Mouse (Mus musculus) lung, embryonic 16.5 days (tissue): Measurements from ENCODE around the gene Cnih2. TPM values are rescaled to one million over a fixed set of nuclear protein-coding genes. Genes with fewer than 3 reads are reported as not detected.

Source experiments
- ATAC-seq: fragments of 200-750 bp; cut with Nextera tagmentation; 2 replicates; pipeline ENCODE4 v1.8.0; 2017; ENCODE audit warnings: low read depth, mild to moderate bottlenecking, moderate library complexity
- H3K27ac ChIP-seq: fragments of 300-500 bp; sonication (generic); 2 replicates; pipeline ENCODE4 v1.5.1; 2014; ENCODE audit warnings: mild to moderate bottlenecking, control low read depth, low read length
- H3K27me3 ChIP-seq: fragments of 300-500 bp; sonication (generic); 2 replicates; pipeline ENCODE4 v1.6.1; 2014; ENCODE audit warnings: low read depth, low read length, mixed read lengths; ENCODE audit not compliant: control insufficient read depth, insufficient read depth
- H3K36me3 ChIP-seq: fragments of 300-500 bp; sonication (generic); 2 replicates; pipeline ENCODE4 v1.6.1; 2014; ENCODE audit warnings: low read length; ENCODE audit not compliant: control insufficient read depth, insufficient read depth
- H3K4me1 ChIP-seq: fragments of 300-500 bp; sonication (generic); replicated peaks from 2 replicates; pipeline ENCODE4 v1.6.1; 2014; ENCODE audit warnings: low read length, mixed read lengths; ENCODE audit not compliant: control insufficient read depth, insufficient read depth
- H3K4me2 ChIP-seq: fragments of 300-500 bp; sonication (generic); 2 replicates; pipeline ENCODE4 v1.6.1; 2014; ENCODE audit warnings: low read depth, low read length, control low read depth
- H3K4me3 ChIP-seq: fragments of 300-500 bp; sonication (generic); 2 replicates; pipeline ENCODE4 v1.5.1; 2014; ENCODE audit warnings: mild to moderate bottlenecking, low read length, control low read depth
- H3K9ac ChIP-seq: fragments of 300-500 bp; sonication (generic); 2 replicates; pipeline ENCODE4 v1.6.1; 2014; ENCODE audit warnings: low read length, control low read depth
- H3K9me3 ChIP-seq: fragments of 300-500 bp; sonication (generic); 2 replicates; pipeline ENCODE4 v1.6.1; 2016; ENCODE audit warnings: low read length; ENCODE audit not compliant: control insufficient read depth
- WGBS: fragments of 180-500 bp; shearing (Covaris S2); extraction: QIAGEN DNeasy Blood & Tissue Kit; methylation state at CpG from one replicate; pipeline ENCODE4 v1.1.7; 2014; 5-methylcytosine and 5-hydroxymethylcytosine counted together
- polyA plus RNA-seq: library from polyadenylated mRNA; unstranded; fragments of >200 nt; fragmentation: Nextera tagmentation; extraction: Ambion mirVana; gene quantifications from 2 replicates; pipeline ENCODE4 v1.2.1, GENCODE M21; 2015

Cnih2 gene
- 5.6 and 7.0 TPM in 2 replicates for polyA plus RNA-seq

DNA sequence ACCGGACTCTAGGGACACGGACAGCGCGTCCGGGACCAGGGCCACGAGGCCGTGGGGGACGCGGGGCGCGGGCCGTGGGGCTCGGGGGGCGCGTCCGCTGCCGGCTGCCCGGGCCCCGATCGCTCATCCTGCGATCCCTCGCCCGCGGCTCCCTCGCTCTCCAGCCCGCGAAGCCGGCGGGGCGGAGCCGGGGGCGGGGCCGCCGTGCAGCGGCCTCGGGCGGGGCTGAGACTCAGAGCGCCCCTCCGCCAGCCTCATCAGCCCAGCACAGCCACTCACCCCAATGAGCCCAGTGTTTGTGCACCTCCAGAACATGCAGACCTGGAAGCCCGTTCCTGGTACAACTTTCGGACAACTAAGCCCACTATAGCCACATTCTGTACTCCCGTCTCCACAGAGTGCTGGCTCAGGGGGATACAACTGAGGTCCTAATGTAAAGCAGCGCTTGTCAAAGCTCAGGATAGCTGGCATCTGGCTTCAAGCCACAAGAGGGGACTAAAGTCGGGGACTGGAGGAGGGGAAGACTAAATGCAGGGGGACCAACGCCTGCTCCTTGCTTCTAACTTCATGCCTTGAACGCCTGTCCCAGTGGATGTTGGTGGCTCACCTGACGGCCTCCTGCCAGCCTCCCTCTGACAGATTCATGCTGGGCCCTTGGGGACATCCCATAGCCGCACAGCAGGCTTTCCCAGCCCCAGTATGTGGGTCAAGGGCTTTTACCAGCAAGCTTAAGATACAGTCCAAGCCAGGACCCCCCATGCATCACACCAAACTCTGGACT is at the start of gene Cnih2:
Gene Cnih2 (minus strand): TSS at position 159 of the 781 bp plus-strand sequence.
- no peak within 1 kb of the TSS for H3K27ac ChIP-seq
- H3K4me1 ChIP-seq, result peaks cover 12% of the 10 kb centered on the region
- ATAC-seq, result peak; percentile 79
- peaks cover 21% of the 10 kb centered on the region for H3K36me3 ChIP-seq
- H3K9me3 ChIP-seq, result no peaks in the 10 kb centered on the region
- peak within 1 kb of the TSS; percentile 57 for H3K4me3 ChIP-seq
- peak within 1 kb of the TSS; percentile 72 for H3K9ac ChIP-seq
- peaks cover 3% of the 10 kb centered on the region; the same call in 1 of the 2 replicates for H3K27me3 ChIP-seq
- 4% methylated on average over 32 of the region's 48 CpGs for WGBS
- H3K4me2 ChIP-seq, result peak within 1 kb of the TSS; percentile 99

DNA sequence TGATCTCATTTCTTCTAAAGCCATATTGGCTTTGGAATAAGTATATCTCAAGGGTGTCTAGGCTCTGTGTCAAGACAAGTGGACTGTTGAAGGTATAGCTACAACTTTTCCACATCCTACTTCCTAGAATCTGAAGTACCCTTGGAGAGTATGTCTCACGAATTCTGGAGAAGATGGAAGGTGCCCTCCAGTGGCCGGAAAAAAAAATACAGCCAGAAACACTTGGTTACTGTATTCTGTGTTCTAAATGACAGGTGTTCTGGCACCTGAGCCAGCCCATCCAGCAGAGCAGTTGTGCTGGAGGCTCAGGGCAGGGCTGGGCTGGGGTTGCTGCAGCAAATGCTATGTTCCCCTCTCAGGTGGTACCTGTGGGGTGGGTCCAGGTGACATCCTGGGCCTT is 41.3 kb upstream of the Cnih2 start:
- H3K4me2 ChIP-seq, result no peak overlapping the region
- H3K4me1 ChIP-seq, result no peaks in the 10 kb centered on the region
- 0% methylated on average over 2 of the region's 2 CpGs for WGBS
- H3K9ac ChIP-seq, result no peak overlapping the region
- no peak overlapping the region for H3K27ac ChIP-seq
- H3K9me3 ChIP-seq, result no peaks in the 10 kb centered on the region
- peaks cover 14% of the 10 kb centered on the region; the same call in 1 of the 2 replicates for H3K36me3 ChIP-seq
- H3K27me3 ChIP-seq, result no peaks in the 10 kb centered on the region
- ATAC-seq, result peak; percentile 43; the same call in 1 of the 2 replicates
- H3K4me3 ChIP-seq, result no peak overlapping the region

GRCm38 (mm10) chr19:5131237-5131636 is 32.9 kb upstream of the Cnih2 start:
- H3K9me3 ChIP-seq, result no peaks in the 10 kb centered on the region
- H3K4me1 ChIP-seq, result no peaks in the 10 kb centered on the region
- no peaks in the 10 kb centered on the region for H3K27me3 ChIP-seq
- H3K9ac ChIP-seq, result no peak overlapping the region
- H3K4me2 ChIP-seq, result no peak overlapping the region
- no peak overlapping the region for H3K27ac ChIP-seq
- peaks cover 8% of the 10 kb centered on the region; the same call in 1 of the 2 replicates for H3K36me3 ChIP-seq
- WGBS, result 59% methylated on average over 4 of the region's 4 CpGs
- no peak overlapping the region for H3K4me3 ChIP-seq
- no peak for ATAC-seq

- Histone ChIP-seq H3K9ac (no peak overlapping the region), H3K27me3 (no peaks in the 10 kb centered on the region), H3K36me3 (peaks cover 2% of the 10 kb centered on the region; the same call in 1 of the 2 replicates), H3K27ac (no peak overlapping the region), H3K9me3 (no peaks in the 10 kb centered on the region), H3K4me3 (no peak overlapping the region), H3K4me2 (no peak overlapping the region), H3K4me1 (no peaks in the 10 kb centered on the region)
- ATAC-seq, result no peak
- WGBS, result 38% methylated on average over 1 of the region's 1 CpGs
Measured at GRCm38 (mm10) chr19:5129770-5130169, 31.4 kb upstream of the Cnih2 start.

- no peak for ATAC-seq
- no peak overlapping the region for H3K9ac ChIP-seq
- 62% methylated on average over 7 of the region's 7 CpGs for WGBS
Measured at GRCm38 (mm10) chr19:5124055-5124614, 25.8 kb upstream of the Cnih2 start.

GRCm38 (mm10) chr19:5123241-5123640 is 24.9 kb upstream of the Cnih2 start:
- Histone ChIP-seq H3K27ac (no peak overlapping the region), H3K4me3 (no peak overlapping the region), H3K36me3 (no peaks in the 10 kb centered on the region), H3K4me2 (no peak overlapping the region), H3K9ac (no peak overlapping the region), H3K9me3 (no peaks in the 10 kb centered on the region), H3K4me1 (peaks cover 3% of the 10 kb centered on the region; the same call in 1 of the 2 replicates), H3K27me3 (no peaks in the 10 kb centered on the region)
- no peak for ATAC-seq
- WGBS, result 75% methylated on average over 3 of the region's 3 CpGs

More at GRCm38 (mm10) chr19:5124055-5124614, 25.8 kb upstream of the Cnih2 start:
- Histone ChIP-seq H3K27me3 (no peaks in the 10 kb centered on the region), H3K4me1 (no peaks in the 10 kb centered on the region), H3K36me3 (no peaks in the 10 kb centered on the region), H3K4me3 (no peak overlapping the region), H3K4me2 (no peak overlapping the region), H3K9me3 (no peaks in the 10 kb centered on the region), H3K27ac (no peak overlapping the region)

DNA sequence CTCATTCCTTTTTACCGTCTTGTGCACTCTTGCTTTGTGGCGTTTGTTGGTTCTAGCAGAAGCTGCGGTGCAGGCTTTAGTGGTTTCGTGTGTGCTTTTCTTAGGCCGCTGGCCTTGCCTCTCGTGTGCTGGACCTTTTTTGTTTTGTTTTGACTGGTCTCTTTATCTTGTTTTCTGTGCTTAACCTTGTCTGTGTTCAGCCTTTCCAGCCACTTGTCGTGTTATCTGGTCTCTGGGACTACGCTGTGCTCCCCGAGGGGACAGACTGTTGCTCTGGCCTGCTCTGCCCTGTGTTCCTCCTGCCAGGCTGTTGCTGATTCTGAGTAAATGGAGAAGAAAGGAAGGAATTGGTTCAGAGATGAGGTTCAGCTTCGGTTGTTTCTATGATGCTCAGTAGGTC is 24.2 kb upstream of the Cnih2 start:
- ATAC-seq, result no peak
- 68% methylated on average over 10 of the region's 10 CpGs for WGBS

DNA sequence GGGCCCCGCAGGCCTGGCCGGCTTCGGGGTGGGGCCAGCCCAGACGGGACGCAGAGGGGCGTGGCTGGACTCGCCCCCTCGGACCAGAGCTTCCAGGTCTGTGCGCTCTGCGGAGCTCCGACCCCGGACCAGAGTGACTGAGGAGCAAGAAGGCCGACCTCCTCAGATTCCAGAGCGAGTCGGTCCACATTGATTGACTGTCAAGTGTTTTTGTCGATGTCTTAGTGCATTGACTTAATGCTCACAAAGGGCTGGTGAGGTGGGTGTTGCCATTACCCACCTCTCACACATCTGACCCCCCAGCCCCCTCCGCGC is 20.0 kb upstream of the Cnih2 start, which contains the start of gene Klc2:
Gene Klc2 (minus strand): TSS at position 177 of the 315 bp plus-strand sequence.
- Histone ChIP-seq H3K9me3 (no peaks in the 10 kb centered on the region), H3K36me3 (no peaks in the 10 kb centered on the region), H3K9ac (peak within 1 kb of the TSS; percentile 79), H3K27ac (peak within 1 kb of the TSS; percentile 84), H3K4me1 (peaks cover 9% of the 10 kb centered on the region), H3K27me3 (no peaks in the 10 kb centered on the region), H3K4me2 (peak within 1 kb of the TSS; percentile 82), H3K4me3 (peak within 1 kb of the TSS; percentile 93)
- no peak; the same call in 1 of the 2 replicates for ATAC-seq
- WGBS, result under 1% methylated on average over 18 of the region's 18 CpGs

More for the DNA sequence above, 24.2 kb upstream of the Cnih2 start:
- Histone ChIP-seq H3K4me1 (peaks cover 3% of the 10 kb centered on the region; the same call in 1 of the 2 replicates), H3K36me3 (no peaks in the 10 kb centered on the region), H3K27me3 (no peaks in the 10 kb centered on the region), H3K9me3 (no peaks in the 10 kb centered on the region), H3K9ac (no peak overlapping the region), H3K4me2 (no peak overlapping the region), H3K4me3 (no peak overlapping the region), H3K27ac (no peak overlapping the region)
